Mouse (Mus musculus) stomach, postnatal 0 days (tissue): ENCODE measurements at regions not wholly inside any gene's neighbourhood (a gene's known extent, or its start where the extent isn't known, plus 50 kb on each side); places are given as distances from the start of the nearest gene placed in this dataset.

Experiments used
- CTCF ChIP-seq: IDR thresholded peaks from 2 replicates; pipeline ENCODE4 v1.5.1; 2016; ENCODE audit warnings: antibody characterized with exemption, low read depth, mild to moderate bottlenecking, moderate library complexity
- EP300 ChIP-seq: optimal IDR thresholded peaks from 2 replicates; pipeline ENCODE3; 2016; ENCODE audit warnings: antibody characterized with exemption

DNA sequence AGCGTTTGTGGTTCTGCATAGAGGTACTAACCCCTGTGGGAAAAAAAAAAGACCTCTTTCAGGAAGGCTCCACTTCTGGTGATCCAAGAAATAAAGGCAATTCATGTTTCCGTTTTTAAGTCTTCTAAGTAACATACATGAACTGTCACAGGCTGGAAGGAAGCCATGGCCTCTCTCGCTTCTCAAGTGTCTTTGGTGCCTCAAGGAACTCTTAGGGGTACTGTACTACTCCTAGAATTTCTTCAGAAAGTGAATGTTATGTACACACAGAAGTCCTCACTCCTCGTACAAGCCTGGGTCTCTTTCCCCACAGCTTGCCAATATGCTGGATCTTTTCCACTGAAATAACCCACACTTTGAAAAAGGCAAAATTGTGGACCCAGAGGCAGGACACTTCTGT is 858.1 kb downstream of the Gsdmc2 start:
- TF ChIP-seq CTCF (no peak), EP300 (no peak)
